Mouse (Mus musculus) frontal cortex, postnatal 10 days (tissue): ENCODE results near the gene Serpina3i.

Source experiments
- DNase-seq, 2 experiments: peaks; one replicate each; pipeline ENCODE4 v3.0.0; 2022; ENCODE audit warnings: low spot score in 2 of 2, mixed read lengths in 1 of 2

Gene Serpina3i

DNA sequence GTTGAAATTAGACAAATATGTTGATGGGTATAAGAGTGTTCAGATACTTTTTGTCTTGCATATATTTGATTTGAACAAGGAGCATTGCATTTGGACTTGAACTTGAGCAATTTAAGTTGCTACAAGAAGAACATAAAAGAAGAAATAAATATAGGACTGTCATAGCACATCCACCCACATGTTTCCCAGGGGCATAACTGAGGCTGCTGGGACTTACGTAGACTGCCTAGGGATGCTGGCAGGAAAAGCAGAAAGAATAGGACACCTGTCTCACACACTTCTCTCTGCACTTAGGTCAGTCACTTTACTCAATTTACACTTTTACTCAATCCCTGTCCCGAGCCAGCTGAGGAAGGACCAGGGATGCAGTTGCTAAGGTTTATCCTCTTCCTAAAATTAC lies 31.0 kb downstream of the Serpina3i start:
- DNase-seq, result no peak

DNA sequence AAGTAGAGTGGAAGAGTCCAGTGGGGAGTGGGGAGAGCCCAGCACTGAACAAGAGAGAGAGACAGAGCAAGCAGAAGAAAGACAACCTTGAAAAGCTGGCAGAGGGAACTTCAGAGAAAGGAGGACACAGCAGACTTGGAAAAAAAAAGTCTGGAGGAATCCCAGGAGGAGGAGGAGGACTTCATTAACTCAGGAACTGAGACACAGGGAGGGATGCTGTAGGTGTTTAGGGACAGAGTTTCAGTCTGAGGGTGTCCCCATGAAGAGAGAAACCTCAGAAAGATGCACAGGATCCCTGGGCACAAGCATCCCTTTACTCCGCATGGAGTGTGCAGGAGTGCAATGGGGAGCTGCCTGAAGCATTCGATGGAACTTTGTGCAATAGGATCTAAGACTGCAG lies 35.1 kb downstream of the Serpina3i start:
- no peak for DNase-seq

DNA sequence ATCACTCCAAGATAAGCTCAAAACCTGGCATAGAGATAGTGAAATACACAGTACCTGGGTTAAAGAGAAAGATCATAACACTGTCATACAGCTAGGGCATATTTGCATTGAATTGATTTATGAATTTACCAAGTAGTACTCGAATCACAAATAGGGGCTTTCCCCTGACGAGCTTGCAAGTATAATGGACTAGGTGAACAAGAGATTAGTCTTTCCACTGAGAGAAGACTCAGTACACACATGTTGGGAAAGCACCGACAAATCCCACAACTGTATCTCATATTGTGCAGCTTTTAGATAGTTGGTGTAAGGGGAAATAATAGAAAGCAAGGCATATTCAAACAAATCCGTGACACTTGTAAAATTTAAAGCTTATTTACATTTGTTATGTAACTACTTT lies 43.1 kb downstream of the Serpina3i start:
- DNase-seq, result no peak

DNA sequence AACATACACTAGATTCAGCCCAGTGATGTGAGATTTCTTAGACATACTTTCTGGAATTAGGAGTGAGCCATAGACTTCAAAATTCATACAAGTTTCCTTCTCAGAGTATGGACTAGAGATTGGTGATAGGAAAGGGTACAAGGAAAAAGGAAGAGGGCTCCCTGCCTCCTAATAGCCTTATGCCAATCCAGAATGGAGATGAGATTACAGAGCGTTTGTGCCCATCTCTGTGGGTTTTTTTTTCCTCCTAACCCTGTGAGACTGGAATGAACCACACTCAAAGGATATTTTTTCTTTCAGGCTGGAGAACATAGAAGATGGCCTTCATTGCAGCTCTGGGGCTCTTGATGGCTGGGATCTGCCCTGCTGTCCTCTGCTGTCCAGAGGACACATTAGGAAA lies 51.3 kb downstream of the Serpina3i start, which contains the start of gene Serpina3j:
Serpina3j (plus strand) TSS at position 301 of the 400 bp plus-strand sequence.
- no peak for DNase-seq
